Mouse (Mus musculus) thymus, postnatal 10 days (tissue): ENCODE results near the gene Ppara.

Experiments used
- DNase-seq, 2 experiments: peaks; one replicate each; pipeline ENCODE4 v3.0.0; 2021; ENCODE audit warnings: low spot score in 2 of 2

Ppara gene

GRCm38 (mm10) chr15:85705013-85705528 is 29.7 kb upstream of the Ppara start:
- no peak for DNase-seq

GRCm38 (mm10) chr15:85705566-85706332 is 29.0 kb upstream of the Ppara start:
- DNase-seq, result no peak

- no peak for DNase-seq
Observed at GRCm38 (mm10) chr15:85706527-85706926, 28.3 kb upstream of the Ppara start.

GRCm38 (mm10) chr15:85707017-85707416 is 27.8 kb upstream of the Ppara start:
- no peak for DNase-seq

- no peak for DNase-seq
Observed at GRCm38 (mm10) chr15:85707458-85708030, 27.2 kb upstream of the Ppara start.

GRCm38 (mm10) chr15:85708217-85708616 is 26.6 kb upstream of the Ppara start:
- DNase-seq, result no peak

- DNase-seq, result no peak
Observed at GRCm38 (mm10) chr15:85708843-85709242, 25.9 kb upstream of the Ppara start.

GRCm38 (mm10) chr15:85709268-85709973 is 25.4 kb upstream of the Ppara start:
- peak; percentile 48 to 79 for DNase-seq

- DNase-seq, result peak; percentile 57 to 76
Observed at GRCm38 (mm10) chr15:85710179-85710578, 24.6 kb upstream of the Ppara start.

- no peak for DNase-seq
Observed at GRCm38 (mm10) chr15:85710641-85711580, 23.9 kb upstream of the Ppara start.

- DNase-seq, result no peak
Observed at GRCm38 (mm10) chr15:85712565-85713168, 22.1 kb upstream of the Ppara start.

- no peak for DNase-seq
Observed at GRCm38 (mm10) chr15:85713417-85713816, 21.4 kb upstream of the Ppara start.

- DNase-seq, result no peak
Observed at GRCm38 (mm10) chr15:85715059-85715458, 19.7 kb upstream of the Ppara start.

GRCm38 (mm10) chr15:85716045-85716444 is 18.7 kb upstream of the Ppara start:
- DNase-seq, result peak; percentile 58 to 84

- DNase-seq, result no peak
Observed at GRCm38 (mm10) chr15:85716591-85716990, 18.2 kb upstream of the Ppara start.

GRCm38 (mm10) chr15:85717008-85717407 is 17.8 kb upstream of the Ppara start:
- DNase-seq, result no peak

- DNase-seq, result no peak
Observed at GRCm38 (mm10) chr15:85717800-85718199, 17.0 kb upstream of the Ppara start.

GRCm38 (mm10) chr15:85719017-85719416 is 15.8 kb upstream of the Ppara start:
- DNase-seq, result no peak

GRCm38 (mm10) chr15:85720366-85720841 is 14.4 kb upstream of the Ppara start:
- no peak for DNase-seq

GRCm38 (mm10) chr15:85724271-85725165 is 10.3 kb upstream of the Ppara start:
- no peak for DNase-seq
